Comparison of ENCODE assay signal across 9 mouse cellular contexts in genomic region chr7:91226442-91226841, GRCm38 (mm10).
DNase-seq lines count a peak whose midpoint lies in the region; ATAC-seq and TF ChIP-seq lines count a peak whose summit lies in the region.
"Had no signal": no experiment of that assay in that cellular context is flagged by ENCODE, and none has a peak within 500 bp of the region (broad histone marks: within the 10 kb centered on the region; RNA-seq: fewer than 3 reads in every experiment).

No protein-coding gene starts in this region.

- H3K9me3 ChIP-seq in intestine, postnatal 0 days (ENCODE audit: control insufficient read depth): no peaks in the 10 kb centered on the region
- no peaks in the 10 kb centered on the region for H3K9me3 ChIP-seq in intestine, embryonic 15.5 days
- H3K9me3 ChIP-seq in hindbrain, embryonic 14.5 days (ENCODE audit: control insufficient read depth, low read length): no peaks in the 10 kb centered on the region
- H3K9me3 ChIP-seq in midbrain, postnatal 0 days (ENCODE audit: low read length): no peaks in the 10 kb centered on the region

- H3K4me2 ChIP-seq in intestine, postnatal 0 days (replicated peaks; ENCODE audit: low read depth): no peak overlapping the region
- no peak overlapping the region for H3K4me2 ChIP-seq in intestine, embryonic 15.5 days (replicated peaks)
- peak overlapping the region; percentile 33 for H3K4me2 ChIP-seq in hindbrain, embryonic 14.5 days (replicated peaks)
- H3K4me2 ChIP-seq in midbrain, postnatal 0 days (ENCODE audit: low read depth, low read length, poor library complexity, severe bottlenecking): 0 out of 2 replicates have a peak overlapping the region, but pooled peaks have one; percentile 10

- peak; percentile 86 for TF ChIP-seq CTCF in intestine, postnatal 0 days (IDR thresholded peaks at IDR 0.05; ENCODE audit: low read depth)
- peak; percentile 96 for TF ChIP-seq CTCF in midbrain, postnatal 0 days (IDR thresholded peaks at IDR 0.05)

- 0% methylated on average over 5 of the region's 5 CpGs for WGBS in intestine, postnatal 0 days
- whole genome bisulfite sequencing in intestine, embryonic 15.5 days: 0% methylated on average over 5 of the region's 5 CpGs
- WGBS in hindbrain, embryonic 14.5 days: 0% methylated on average over 5 of the region's 5 CpGs
- WGBS in midbrain, postnatal 0 days: 0% methylated on average over 5 of the region's 5 CpGs

- no peak overlapping the region for H3K27ac ChIP-seq in intestine, postnatal 0 days (ENCODE audit: low read depth, low read length)
- no peak overlapping the region for H3K27ac ChIP-seq in intestine, embryonic 15.5 days
- H3K27ac ChIP-seq in hindbrain, embryonic 14.5 days: peak overlapping the region; percentile 66
- no peak overlapping the region for H3K27ac ChIP-seq in midbrain, postnatal 0 days (ENCODE audit: low read depth, low read length)
- H3K27ac ChIP-seq: macrophage had no signal

- H3K4me1 ChIP-seq in intestine, postnatal 0 days (replicated peaks; ENCODE audit: control insufficient read depth, insufficient read depth, low read length): no peaks in the 10 kb centered on the region
- H3K4me1 ChIP-seq in intestine, embryonic 15.5 days (replicated peaks): no peaks in the 10 kb centered on the region
- no peaks in the 10 kb centered on the region for H3K4me1 ChIP-seq in hindbrain, embryonic 14.5 days (replicated peaks; ENCODE audit: control insufficient read depth, insufficient read depth, low read length)
- H3K4me1 ChIP-seq in midbrain, postnatal 0 days (ENCODE audit: insufficient read depth, low read length): no peaks in the 10 kb centered on the region

- no peak overlapping the region for H3K4me3 ChIP-seq in intestine, postnatal 0 days (ENCODE audit: low read depth, low read length)
- H3K4me3 ChIP-seq in intestine, embryonic 15.5 days (replicated peaks): no peak overlapping the region
- no peak overlapping the region for H3K4me3 ChIP-seq in hindbrain, embryonic 14.5 days (replicated peaks; ENCODE audit: low read length)
- H3K4me3 ChIP-seq in midbrain, postnatal 0 days (ENCODE audit: low read depth, low read length): no peak overlapping the region

- DNase-seq in adrenal gland, adult 18-20 months (ENCODE audit: low spot score in 2 of 2): peak; percentile 24 to 25
- peak; percentile 91 for DNase-seq in embryo, embryonic 10.5 days (ENCODE audit: low spot score)
- DNase-seq in hindbrain, embryonic 14.5 days (ENCODE audit: low spot score): peak; percentile 94
- DNase-seq in left cerebral cortex, adult 9 months (ENCODE audit: low spot score in 2 of 2): peak; percentile 45 to 86
- peak; percentile 91 for DNase-seq in midbrain, postnatal 0 days (ENCODE audit: low spot score)
- no peak for DNase-seq in spleen, adult 12 weeks (ENCODE audit: low spot score)

- ATAC-seq in intestine, postnatal 0 days: no peak
- no peak for ATAC-seq in intestine, embryonic 15.5 days
- peak; percentile 71 for ATAC-seq in hindbrain, embryonic 14.5 days (ENCODE audit: low FRiP score)
- ATAC-seq in midbrain, postnatal 0 days (ENCODE audit: low FRiP score): peak; percentile 38; the same call in 1 of the 2 replicates

- H3K27me3 ChIP-seq in intestine, postnatal 0 days (replicated peaks; ENCODE audit: control insufficient read depth, insufficient read depth, low read length): no peaks in the 10 kb centered on the region
- no peaks in the 10 kb centered on the region for H3K27me3 ChIP-seq in intestine, embryonic 15.5 days (replicated peaks)
- no peaks in the 10 kb centered on the region for H3K27me3 ChIP-seq in hindbrain, embryonic 14.5 days (ENCODE audit: control insufficient read depth, insufficient read depth, low read length)
- H3K27me3 ChIP-seq in midbrain, postnatal 0 days (ENCODE audit: insufficient read depth, low read length): no peaks in the 10 kb centered on the region

- H3K36me3 ChIP-seq in intestine, postnatal 0 days (ENCODE audit: control insufficient read depth, insufficient read depth): no peaks in the 10 kb centered on the region
- H3K36me3 ChIP-seq in intestine, embryonic 15.5 days: no peaks in the 10 kb centered on the region
- H3K36me3 ChIP-seq in hindbrain, embryonic 14.5 days (replicated peaks; ENCODE audit: control insufficient read depth, insufficient read depth): no peaks in the 10 kb centered on the region
- H3K36me3 ChIP-seq in midbrain, postnatal 0 days (ENCODE audit: insufficient read depth, low read length): no peaks in the 10 kb centered on the region

- H3K9ac ChIP-seq in intestine, postnatal 0 days (ENCODE audit: low read depth, low read length): no peak overlapping the region
- H3K9ac ChIP-seq in intestine, embryonic 15.5 days: no peak overlapping the region
- no peak overlapping the region for H3K9ac ChIP-seq in hindbrain, embryonic 14.5 days
- no peak overlapping the region for H3K9ac ChIP-seq in midbrain, postnatal 0 days (replicated peaks; ENCODE audit: low read length, poor library complexity, severe bottlenecking)

Comparison
In these comparisons a context has a peak if more than half of its experiments do, and no peak if none do; other contexts are left out.
1. ATAC-seq: peak in hindbrain, embryonic 14.5 days (single experiment) and midbrain, postnatal 0 days (single experiment); none in intestine, postnatal 0 days (single experiment) and intestine, embryonic 15.5 days (single experiment).
2. H3K4me2 ChIP-seq: peak in hindbrain, embryonic 14.5 days (single experiment) and midbrain, postnatal 0 days (single experiment); none in intestine, postnatal 0 days (single experiment) and intestine, embryonic 15.5 days (single experiment).